Mouse (Mus musculus) neural tube, embryonic 11.5 days (tissue): ENCODE measurements around the gene Tent4b. TPM values are rescaled to one million over a fixed set of nuclear protein-coding genes. Genes with fewer than 3 reads are reported as not detected.
A peak's percentile ranks its signal among the peaks of the same experiment; 100 is the strongest.

ENCODE experiments used
- ATAC-seq: fragments of 200-750 bp; cut with Nextera tagmentation; 2 replicates; pipeline ENCODE4 v1.8.0; 2017; ENCODE audit warnings: moderate number of reproducible peaks, mild to moderate bottlenecking, moderate TSS enrichment, moderate library complexity; ENCODE audit not compliant: insufficient read depth, low FRiP score, low TSS enrichment
- DNase-seq: peaks from one replicate; pipeline ENCODE4 v3.0.0-alpha.2; 2015; ENCODE audit warnings: low spot score
- H3K27ac ChIP-seq: fragments of 300-500 bp; sonication (generic); 2 replicates; pipeline ENCODE4 v1.5.1; 2014; ENCODE audit warnings: low read depth, mild to moderate bottlenecking, low read length
- H3K27me3 ChIP-seq: fragments of 300-500 bp; sonication (generic); 2 replicates; pipeline ENCODE4 v1.6.1; 2014; ENCODE audit warnings: mild to moderate bottlenecking, low read length, mixed read lengths; ENCODE audit not compliant: control insufficient read depth, insufficient read depth
- H3K36me3 ChIP-seq: fragments of 300-500 bp; sonication (generic); 2 replicates; pipeline ENCODE4 v1.6.1; 2014; ENCODE audit warnings: mild to moderate bottlenecking, low read length, moderate library complexity, mixed read lengths; ENCODE audit not compliant: control insufficient read depth, insufficient read depth
- H3K4me1 ChIP-seq: fragments of 300-500 bp; sonication (generic); 2 replicates; pipeline ENCODE4 v1.6.1; 2014; ENCODE audit warnings: low read length, mixed read lengths; ENCODE audit not compliant: control insufficient read depth, insufficient read depth
- H3K4me2 ChIP-seq: fragments of 300-500 bp; sonication (generic); 2 replicates; pipeline ENCODE4 v1.6.1; 2014; ENCODE audit warnings: low read depth, mild to moderate bottlenecking, moderate library complexity
- H3K4me3 ChIP-seq: fragments of 300-500 bp; sonication (generic); 2 replicates; pipeline ENCODE4 v1.5.1; 2014; ENCODE audit warnings: low read depth, low read length
- H3K9ac ChIP-seq: fragments of 300-500 bp; sonication (generic); 2 replicates; pipeline ENCODE4 v1.6.1; 2014; ENCODE audit warnings: mild to moderate bottlenecking, low read length
- H3K9me3 ChIP-seq: fragments of 300-500 bp; sonication (generic); 2 replicates; pipeline ENCODE4 v1.6.1; 2016; ENCODE audit warnings: low read length; ENCODE audit not compliant: control insufficient read depth
- WGBS: fragments of 180-500 bp; shearing (Covaris S2); extraction: QIAGEN DNeasy Blood & Tissue Kit; methylation state at CpG from one replicate; pipeline ENCODE4 v1.1.7; 2014; 5-methylcytosine and 5-hydroxymethylcytosine counted together
- polyA plus RNA-seq: library from polyadenylated mRNA; unstranded; fragments of >200 nt; fragmentation: Nextera tagmentation; extraction: Ambion mirVana; gene quantifications from 2 replicates; pipeline ENCODE4 v1.2.1, GENCODE M21; 2014

The Tent4b gene
- polyA plus RNA-seq, 1 experiment from 2014 or later, result 11.2 TPM

DNA sequence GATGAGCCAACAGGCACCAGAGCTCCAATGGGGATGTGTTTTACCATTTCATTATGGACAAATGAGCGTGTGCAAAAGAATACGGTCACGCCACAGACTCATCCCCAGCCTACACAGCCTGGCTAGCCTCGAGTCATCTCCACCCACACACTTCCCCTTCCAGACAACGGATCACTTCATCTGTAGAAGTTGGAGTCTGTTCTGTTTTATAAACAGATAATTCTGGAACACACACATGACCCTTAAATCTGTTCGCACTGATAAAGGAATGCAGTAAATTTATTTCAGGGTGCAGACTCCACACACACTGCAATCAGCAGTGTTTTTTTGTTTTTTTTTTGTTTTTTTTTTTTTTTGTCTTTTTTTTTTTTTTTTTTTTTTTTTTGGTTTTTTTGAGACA, 80.7 kb downstream of the Tent4b start:
- no peak overlapping the region for H3K9ac ChIP-seq
- no peaks in the 10 kb centered on the region for H3K27me3 ChIP-seq
- no peaks in the 10 kb centered on the region; the same call in 1 of the 2 replicates for H3K4me1 ChIP-seq
- no peak for DNase-seq
- H3K36me3 ChIP-seq, result no peaks in the 10 kb centered on the region
- ATAC-seq, result no peak
- no peaks in the 10 kb centered on the region for H3K9me3 ChIP-seq
- no peak overlapping the region for H3K4me3 ChIP-seq
- H3K4me2 ChIP-seq, result no peak overlapping the region
- WGBS, result 82% methylated on average over 6 of the region's 6 CpGs
- no peak overlapping the region for H3K27ac ChIP-seq

DNA sequence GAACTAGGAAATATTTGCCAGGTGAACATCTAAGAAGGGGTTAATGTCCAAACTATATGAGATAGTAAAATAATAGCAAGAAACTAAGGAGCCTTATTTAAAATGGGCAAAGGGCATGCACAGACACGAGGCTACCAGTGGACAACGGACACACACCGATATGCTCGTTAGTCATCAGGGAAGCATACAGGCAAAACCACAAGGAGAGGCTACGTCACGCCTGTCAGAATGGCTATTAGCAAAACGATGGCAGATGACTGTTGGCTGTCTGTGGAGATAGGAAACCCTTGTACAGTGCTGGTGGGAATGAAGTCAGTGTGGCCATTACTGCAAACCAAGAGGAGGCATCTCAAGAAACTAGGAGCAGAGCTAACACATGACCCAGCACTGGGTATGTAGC, 81.9 kb downstream of the Tent4b start:
- DNase-seq (no peak), ATAC-seq (no peak)
- Histone ChIP-seq H3K4me3 (no peak overlapping the region), H3K27me3 (no peaks in the 10 kb centered on the region), H3K9ac (no peak overlapping the region), H3K27ac (no peak overlapping the region), H3K4me1 (no peaks in the 10 kb centered on the region; the same call in 1 of the 2 replicates), H3K4me2 (no peak overlapping the region), H3K36me3 (no peaks in the 10 kb centered on the region), H3K9me3 (no peaks in the 10 kb centered on the region)
- 79% methylated on average over 7 of the region's 7 CpGs for WGBS

DNA sequence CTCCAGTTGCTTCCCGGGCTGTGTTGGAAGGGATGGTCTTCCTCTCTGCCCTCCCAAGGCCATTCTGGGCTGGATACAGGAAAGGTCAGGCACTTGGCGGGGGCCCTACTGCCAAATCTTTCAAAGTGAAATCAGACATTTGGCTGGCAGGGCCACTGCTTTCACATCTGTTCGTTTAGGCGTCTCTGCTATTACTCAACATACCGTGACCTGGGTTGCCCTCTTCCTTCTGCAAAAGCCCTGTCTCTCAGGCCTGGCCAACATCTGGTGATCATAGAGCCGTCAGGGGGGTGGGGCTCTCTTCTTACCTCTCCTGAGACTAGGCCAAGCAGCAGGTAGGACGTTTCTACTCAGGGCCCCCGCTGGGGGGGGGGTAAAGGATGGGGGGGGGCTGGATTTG, 83.7 kb downstream of the Tent4b start:
- no peaks in the 10 kb centered on the region; the same call in 1 of the 2 replicates for H3K4me1 ChIP-seq
- H3K27me3 ChIP-seq, result no peaks in the 10 kb centered on the region
- WGBS, result 47% methylated on average over 8 of the region's 8 CpGs
- H3K36me3 ChIP-seq, result no peaks in the 10 kb centered on the region
- H3K27ac ChIP-seq, result no peak overlapping the region
- ATAC-seq, result no peak
- no peak overlapping the region for H3K4me2 ChIP-seq
- no peaks in the 10 kb centered on the region for H3K9me3 ChIP-seq
- DNase-seq, result peak; percentile 34
- H3K9ac ChIP-seq, result no peak overlapping the region
- H3K4me3 ChIP-seq, result no peak overlapping the region

- ATAC-seq, result no peak
- Histone ChIP-seq H3K4me3 (no peak overlapping the region), H3K9me3 (no peaks in the 10 kb centered on the region), H3K9ac (no peak overlapping the region), H3K27ac (no peak overlapping the region), H3K27me3 (no peaks in the 10 kb centered on the region), H3K4me2 (no peak overlapping the region), H3K4me1 (no peaks in the 10 kb centered on the region; the same call in 1 of the 2 replicates), H3K36me3 (no peaks in the 10 kb centered on the region)
- DNase-seq, result no peak
- 74% methylated on average over 13 of the region's 13 CpGs for WGBS
Observed at GRCm38 (mm10) chr8:88283243-88284115, 84.5 kb downstream of the Tent4b start.

DNA sequence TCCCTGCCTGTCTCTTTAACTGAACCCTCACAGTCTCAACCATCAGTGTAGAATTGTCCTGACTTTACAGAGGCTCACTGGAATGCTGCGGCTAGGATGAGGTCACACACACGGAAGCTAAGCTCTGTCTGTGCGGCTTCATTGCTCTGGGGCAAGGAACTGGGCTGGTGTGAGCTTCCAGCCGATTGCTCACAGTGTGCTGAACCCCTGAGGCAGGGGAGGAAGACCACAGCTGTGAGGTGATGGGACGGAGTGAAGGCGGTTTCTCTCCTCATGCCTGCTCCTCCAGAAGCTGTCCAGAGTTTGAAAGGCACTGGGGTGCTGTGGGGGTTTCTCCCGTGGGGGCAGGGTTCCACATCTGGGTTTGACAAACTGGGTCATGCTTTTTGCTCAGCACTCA, 85.7 kb downstream of the Tent4b start:
- no peak overlapping the region for H3K9ac ChIP-seq
- H3K27ac ChIP-seq, result no peak overlapping the region
- H3K36me3 ChIP-seq, result no peaks in the 10 kb centered on the region
- ATAC-seq (no peak), DNase-seq (no peak)
- H3K4me2 ChIP-seq, result no peak overlapping the region
- H3K4me3 ChIP-seq, result no peak overlapping the region
- 62% methylated on average over 7 of the region's 7 CpGs for WGBS
- H3K4me1 ChIP-seq, result no peaks in the 10 kb centered on the region; the same call in 1 of the 2 replicates
- H3K27me3 ChIP-seq, result no peaks in the 10 kb centered on the region
- no peaks in the 10 kb centered on the region for H3K9me3 ChIP-seq

DNA sequence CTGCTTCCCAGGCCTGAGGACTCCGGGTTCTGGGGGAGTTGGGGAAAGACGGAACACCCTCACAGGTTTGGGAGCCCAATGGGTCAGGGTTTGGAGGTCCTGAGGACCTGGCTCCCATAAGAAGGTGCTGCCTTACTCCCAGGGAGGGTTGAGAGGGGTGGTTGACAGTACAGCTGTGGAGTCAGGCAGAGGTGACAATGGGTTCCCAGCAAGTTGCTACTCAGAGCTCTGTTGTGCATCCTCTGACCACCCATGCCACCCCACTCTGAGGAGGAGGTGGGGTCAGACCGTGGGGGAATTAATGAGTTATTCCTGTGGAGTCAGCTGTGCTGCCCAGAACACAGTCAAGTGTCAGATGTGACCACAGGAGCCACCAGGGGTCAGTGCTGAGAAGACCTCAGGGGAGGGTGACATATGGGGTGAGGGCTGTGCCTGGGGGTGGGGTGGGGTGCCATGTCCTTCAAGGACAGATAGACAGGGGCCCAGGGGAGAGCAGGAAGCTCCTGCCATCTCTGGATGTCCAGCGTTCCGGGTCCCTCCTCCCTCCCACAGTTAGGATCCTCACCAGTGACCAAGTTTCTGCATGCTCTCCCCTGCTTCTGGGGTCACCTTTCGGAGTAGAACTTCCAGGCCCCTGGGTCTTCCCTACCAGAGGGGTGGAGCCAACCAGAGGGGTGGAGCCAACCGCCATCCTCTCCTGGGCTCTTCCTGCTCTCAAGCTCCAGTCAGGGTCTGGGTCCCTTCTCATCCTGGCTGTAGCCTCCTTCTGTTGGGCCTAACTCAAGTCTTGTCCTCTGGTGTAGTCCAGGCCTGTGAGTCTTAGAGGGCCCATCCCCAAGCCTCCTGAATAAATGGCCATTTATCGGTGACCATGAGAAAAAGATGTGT, 86.7 kb downstream of the Tent4b start:
- no peak overlapping the region for H3K9ac ChIP-seq
- WGBS, result 80% methylated on average over 8 of the region's 8 CpGs
- H3K4me1 ChIP-seq, result no peaks in the 10 kb centered on the region; the same call in 1 of the 2 replicates
- no peaks in the 10 kb centered on the region for H3K27me3 ChIP-seq
- no peak overlapping the region for H3K4me3 ChIP-seq
- no peaks in the 10 kb centered on the region for H3K36me3 ChIP-seq
- no peak overlapping the region for H3K4me2 ChIP-seq
- H3K27ac ChIP-seq, result no peak overlapping the region
- no peak for DNase-seq
- no peaks in the 10 kb centered on the region for H3K9me3 ChIP-seq
- ATAC-seq, result no peak

GRCm38 (mm10) chr8:88286421-88286960, 87.5 kb downstream of the Tent4b start:
- ATAC-seq, result no peak
- H3K36me3 ChIP-seq, result no peaks in the 10 kb centered on the region
- 94% methylated on average over 14 of the region's 14 CpGs for WGBS
- no peak for DNase-seq
- H3K9ac ChIP-seq, result no peak overlapping the region
- H3K27me3 ChIP-seq, result no peaks in the 10 kb centered on the region
- no peak overlapping the region for H3K4me2 ChIP-seq
- no peaks in the 10 kb centered on the region; the same call in 1 of the 2 replicates for H3K4me1 ChIP-seq
- no peaks in the 10 kb centered on the region for H3K9me3 ChIP-seq
- no peak overlapping the region for H3K27ac ChIP-seq
- no peak overlapping the region for H3K4me3 ChIP-seq

- no peak for ATAC-seq
- no peak overlapping the region for H3K27ac ChIP-seq
Observed at GRCm38 (mm10) chr8:88288622-88289242, 89.7 kb downstream of the Tent4b start.

More at GRCm38 (mm10) chr8:88288622-88289242, 89.7 kb downstream of the Tent4b start:
- 0 out of 2 replicates have a peak overlapping the region, but pooled peaks have one; percentile 14 for H3K9ac ChIP-seq
- H3K4me2 ChIP-seq, result no peak overlapping the region
- no peaks in the 10 kb centered on the region for H3K4me1 ChIP-seq
- no peak overlapping the region for H3K4me3 ChIP-seq
- 74% methylated on average over 12 of the region's 12 CpGs for WGBS
- no peaks in the 10 kb centered on the region for H3K36me3 ChIP-seq
- no peak for DNase-seq
- no peaks in the 10 kb centered on the region for H3K27me3 ChIP-seq
- H3K9me3 ChIP-seq, result no peaks in the 10 kb centered on the region
